Mouse (Mus musculus) layer of hippocampus, postnatal 25 days (tissue): ENCODE data around the gene Lgals7. TPM values are rescaled to one million over a fixed set of nuclear protein-coding genes. Genes with fewer than 3 reads are reported as not detected.

Source experiments
- DNase-seq, 2 experiments: peaks; one replicate each; pipeline ENCODE4 v3.0.0; 2022; ENCODE audit warnings: mixed read lengths in 2 of 2, low spot score in 1 of 2; ENCODE audit errors: extremely low spot score in 1 of 2
- total RNA-seq, 2 experiments: library from RNA; stranded (reverse); gene quantifications; 2 replicates each; pipeline ENCODE4 v1.2.3; 2021

Gene Lgals7
- total RNA-seq, 2 experiments from 2014 or later: not detected

DNA sequence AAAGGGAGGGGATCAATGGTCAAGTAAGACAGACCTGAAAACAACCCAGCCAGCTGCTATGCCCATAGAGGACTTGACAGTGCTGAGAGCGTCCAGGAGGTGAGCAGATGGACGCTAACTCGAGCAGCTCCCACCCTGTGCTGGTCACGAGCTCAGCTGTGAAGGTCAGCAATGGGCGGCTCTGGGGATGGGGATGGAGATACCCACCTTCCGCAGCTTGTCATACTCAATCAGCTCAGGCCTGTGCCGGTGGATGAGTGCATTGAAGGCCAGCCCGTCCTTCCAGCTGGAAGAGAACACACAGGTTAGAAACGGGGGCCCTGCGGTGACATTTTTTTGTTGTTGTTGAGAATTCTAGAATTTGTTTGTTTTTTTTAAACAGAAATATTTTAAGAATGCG lies 49.5 kb downstream of the Lgals7 start:
- DNase-seq: no peak

Other genes with a start within 250 kb of the Lgals7 start
- 1 to 10 TPM; 1.6 to 2.0 TPM for gene Acp7, start 232.5 kb upstream of the Lgals7 start, total RNA-seq
- gene Fbxo27, start 171.0 kb upstream of the Lgals7 start, total RNA-seq: 10 to 100 TPM; 17.9 to 21.6 TPM
- gene Fbxo17, start 147.0 kb upstream of the Lgals7 start, total RNA-seq: 1 to 10 TPM; 1.1 to 2.2 TPM
- gene Mrps12, start 122.0 kb upstream of the Lgals7 start, total RNA-seq: 10 to 100 TPM; 62.4 to 70.0 TPM
- gene Sars2, start 121.9 kb upstream of the Lgals7 start, total RNA-seq: 10 to 100 TPM; 12.4 to 15.6 TPM
- gene Ccer2, start 107.7 kb upstream of the Lgals7 start, total RNA-seq: under 1 TPM; 0.42 to 0.47 TPM
- 100 to 1,000 TPM; 218 to 227 TPM for gene Sirt2, start 97.1 kb upstream of the Lgals7 start, total RNA-seq
- gene Nfkbib, start 96.3 kb upstream of the Lgals7 start, total RNA-seq: 10 to 100 TPM; 32.1 to 33.5 TPM
- gene Rinl, start 74.9 kb upstream of the Lgals7 start, total RNA-seq: 1 to 10 TPM; 2.6 to 3.0 TPM
- gene Hnrnpl, start 55.3 kb upstream of the Lgals7 start, total RNA-seq: 100 to 1,000 TPM; 380 to 402 TPM
- 10 to 100 TPM; 59.7 to 66.7 TPM for gene Ech1, start 38.6 kb upstream of the Lgals7 start, total RNA-seq
- gene Lgals4, start 30.0 kb upstream of the Lgals7 start, total RNA-seq: 1 to 10 TPM; 1.3 to 4.0 TPM
- under 1 TPM; 0.26 to 0.69 TPM for gene Capn12, start 17.6 kb downstream of the Lgals7 start, total RNA-seq
- gene Actn4, start 98.5 kb downstream of the Lgals7 start, total RNA-seq: 100 to 1,000 TPM; 124 to 129 TPM
- 100 to 1,000 TPM; 179 to 185 TPM for gene Eif3k, start 118.0 kb downstream of the Lgals7 start, total RNA-seq
- 1 to 10 TPM; 2.1 to 2.4 TPM for gene Map4k1, start 118.2 kb downstream of the Lgals7 start, total RNA-seq